Mouse (Mus musculus) gastrocnemius, adult 8-10 months (tissue): ENCODE data around the gene Aptx. TPM values are rescaled to one million over a fixed set of nuclear protein-coding genes. Genes with fewer than 3 reads are reported as not detected.
A peak's percentile ranks its signal among the peaks of the same experiment; 100 is the strongest.

Experiments used
- DNase-seq, 2 experiments: peaks; one replicate each; pipeline ENCODE4 v3.0.0; 2022; ENCODE audit warnings: low spot score in 2 of 2
- total RNA-seq, 4 experiments: library from RNA; stranded (reverse); gene quantifications; 2 replicates each; pipeline ENCODE4 v1.2.4; 2022

Gene Aptx
- total RNA-seq: 10 to 100 TPM; 13.3 to 18.5 (median 16.2) TPM

- DNase-seq: peak; percentile 91 to 92
Observed at GRCm38 (mm10) chr4:40702797-40703709, at the start of gene Aptx. Gene Aptx, minus strand, starts transcription at chr4:40703194.

DNA sequence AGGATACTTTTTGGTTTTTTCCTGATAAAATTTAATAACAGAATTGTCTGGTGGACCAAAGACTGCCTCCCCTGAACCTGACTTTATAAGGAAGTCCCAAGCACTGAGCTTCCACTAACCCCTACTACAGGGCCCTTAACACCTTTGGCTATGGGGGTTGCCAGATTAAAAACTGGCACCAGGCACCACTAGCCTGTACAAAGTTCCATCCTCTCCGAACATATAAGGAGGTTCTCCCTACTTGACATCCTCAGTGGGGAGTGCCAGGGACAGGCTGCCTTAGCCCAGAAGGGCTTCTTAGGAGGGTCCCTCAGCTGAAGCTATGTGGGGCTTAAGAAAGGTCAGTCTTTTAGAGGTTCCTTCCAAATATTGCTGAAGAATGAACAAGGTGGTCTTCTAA, 32.4 kb upstream of the Aptx start:
- no peak for DNase-seq

GRCm38 (mm10) chr4:40731262-40731661, 28.3 kb upstream of the Aptx start:
- no peak for DNase-seq

DNA sequence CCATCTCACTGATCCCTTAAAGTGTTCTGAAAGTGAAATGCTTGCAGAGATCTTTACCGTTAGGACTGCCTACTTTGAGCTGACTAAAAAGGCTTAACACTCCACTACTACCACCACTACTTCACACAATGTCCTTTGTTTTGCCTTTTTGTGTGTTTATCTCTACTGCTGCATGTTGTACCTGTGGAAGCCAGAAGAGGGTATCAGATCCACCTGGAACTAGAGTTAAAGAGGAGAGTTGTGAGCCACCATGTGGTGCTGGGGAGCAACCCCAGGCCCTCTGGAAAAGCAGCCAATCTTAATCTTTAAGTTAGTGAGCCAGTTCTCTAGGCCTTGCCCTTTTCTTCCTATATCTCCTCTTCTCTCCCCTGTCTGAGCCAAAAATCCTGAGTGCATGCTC, 24.3 kb upstream of the Aptx start:
- no peak for DNase-seq

DNA sequence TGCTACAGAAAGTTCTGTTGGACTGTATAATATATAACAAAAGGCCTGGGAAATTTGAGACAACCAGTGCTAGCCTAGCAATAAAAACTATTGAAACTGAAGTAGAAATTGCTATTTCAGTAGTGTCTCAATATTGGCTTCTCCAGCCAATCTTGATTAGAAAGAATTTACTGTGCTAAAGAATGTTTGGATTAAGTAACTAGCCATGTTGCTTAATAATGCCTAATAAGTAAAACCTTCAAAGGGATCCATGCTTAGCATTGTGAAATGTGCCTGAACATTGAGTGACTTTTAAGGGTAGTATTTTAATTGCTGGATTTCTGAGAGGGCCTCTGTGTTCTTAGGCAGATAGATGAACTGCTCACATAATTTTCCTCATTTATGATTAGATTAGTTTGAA, 22.6 kb upstream of the Aptx start:
- no peak for DNase-seq

GRCm38 (mm10) chr4:40725141-40725540, 22.1 kb upstream of the Aptx start:
- DNase-seq: no peak

DNA sequence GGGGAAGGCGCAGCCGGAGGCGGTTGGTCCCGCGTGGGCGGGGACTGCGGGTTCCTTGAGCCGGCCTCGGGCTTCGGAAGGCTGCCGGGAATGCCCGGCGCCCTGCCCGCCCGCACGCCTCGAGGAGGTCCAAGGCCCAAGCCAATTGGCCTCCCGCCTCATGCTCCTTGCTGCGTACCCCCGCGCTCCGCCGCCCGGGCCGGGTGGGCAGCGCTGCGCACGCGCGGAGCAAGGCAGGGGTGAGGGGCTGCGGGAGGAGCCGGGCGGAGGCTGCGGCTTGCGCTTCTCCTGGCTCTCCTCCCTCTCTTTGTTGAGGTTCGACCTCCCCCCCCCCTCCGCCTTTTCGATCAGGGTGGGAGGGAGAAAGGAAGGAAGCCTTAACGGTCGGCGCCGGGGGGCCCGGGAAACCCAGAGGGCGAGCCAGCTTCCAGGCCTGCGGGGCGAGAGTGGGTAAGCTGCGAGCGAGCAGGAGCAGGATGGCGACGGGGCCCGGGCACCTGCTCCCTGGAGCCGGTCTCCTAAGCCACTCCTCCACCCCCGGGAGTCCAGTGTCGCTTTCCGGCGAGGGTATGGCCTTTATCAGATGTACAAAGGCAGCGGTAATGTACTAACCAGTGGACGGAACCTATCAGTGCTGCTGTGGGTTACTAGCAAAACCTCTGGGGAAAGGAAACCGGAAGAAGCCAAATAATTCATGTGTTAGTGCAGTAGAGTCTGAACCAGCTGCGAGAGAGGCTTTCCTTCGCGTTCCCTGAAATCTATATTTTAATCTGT, 19.9 kb upstream of the Aptx start:
- peak; percentile 27 to 38 for DNase-seq

DNA sequence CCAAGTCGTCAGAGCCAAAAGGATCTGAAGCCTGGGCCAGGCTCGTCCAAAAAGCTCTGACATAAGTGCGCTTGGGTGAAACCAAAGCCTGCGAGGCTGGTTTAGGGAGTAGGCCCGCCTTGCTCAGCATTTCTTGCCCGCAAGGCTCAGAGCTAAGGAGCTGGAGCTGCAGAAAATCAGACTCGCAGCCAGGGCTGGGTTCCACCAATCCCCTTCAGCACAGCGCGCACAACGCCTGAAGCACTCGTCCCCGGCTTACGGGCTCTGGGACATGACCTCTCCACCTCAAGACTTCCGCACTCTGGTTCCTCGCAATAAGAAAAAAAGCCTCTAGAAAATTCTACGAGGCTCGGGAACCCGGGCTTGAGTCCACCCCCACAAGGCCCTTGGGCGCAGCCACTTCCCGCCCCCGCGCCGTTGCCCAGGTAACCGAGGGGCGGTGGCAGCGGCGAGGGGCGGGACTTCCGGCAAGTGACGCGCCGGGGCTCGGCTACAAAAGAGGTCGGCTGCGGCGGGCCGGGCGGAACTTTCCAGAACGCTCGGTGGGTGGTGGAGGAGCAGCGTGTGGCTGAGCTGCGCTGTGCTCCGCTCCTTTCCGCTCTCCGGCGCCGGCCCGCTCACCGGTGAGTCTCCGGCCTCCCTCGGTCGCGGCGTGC, 19.1 kb upstream of the Aptx start, which contains the start of gene Dnaja1:
Gene Dnaja1, plus strand, starts transcription at position 140 of the 656 bp plus-strand sequence.
- peak; percentile 93 to 94 for DNase-seq

- DNase-seq: no peak
Observed at GRCm38 (mm10) chr4:40720910-40721309, 17.9 kb upstream of the Aptx start.

DNA sequence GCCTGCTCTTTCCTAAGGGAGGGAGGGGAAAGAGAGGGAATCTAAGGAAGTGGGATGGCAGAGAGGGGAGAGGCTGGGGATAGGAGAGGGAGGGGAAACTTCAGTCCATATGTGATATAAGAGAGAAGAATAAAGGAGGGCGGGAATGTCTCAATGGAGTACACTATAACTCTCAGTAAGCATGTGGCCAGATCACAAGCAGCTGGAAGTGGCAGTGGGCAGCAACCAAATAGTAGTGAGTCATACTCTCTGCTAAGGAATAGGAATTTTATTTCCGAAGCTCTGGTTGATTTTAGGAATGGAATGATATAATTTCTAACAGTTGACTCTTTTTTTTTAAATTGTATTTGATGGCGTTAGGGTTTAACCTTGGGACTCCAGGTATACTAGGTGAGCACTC, 14.1 kb upstream of the Aptx start:
- no peak for DNase-seq

DNA sequence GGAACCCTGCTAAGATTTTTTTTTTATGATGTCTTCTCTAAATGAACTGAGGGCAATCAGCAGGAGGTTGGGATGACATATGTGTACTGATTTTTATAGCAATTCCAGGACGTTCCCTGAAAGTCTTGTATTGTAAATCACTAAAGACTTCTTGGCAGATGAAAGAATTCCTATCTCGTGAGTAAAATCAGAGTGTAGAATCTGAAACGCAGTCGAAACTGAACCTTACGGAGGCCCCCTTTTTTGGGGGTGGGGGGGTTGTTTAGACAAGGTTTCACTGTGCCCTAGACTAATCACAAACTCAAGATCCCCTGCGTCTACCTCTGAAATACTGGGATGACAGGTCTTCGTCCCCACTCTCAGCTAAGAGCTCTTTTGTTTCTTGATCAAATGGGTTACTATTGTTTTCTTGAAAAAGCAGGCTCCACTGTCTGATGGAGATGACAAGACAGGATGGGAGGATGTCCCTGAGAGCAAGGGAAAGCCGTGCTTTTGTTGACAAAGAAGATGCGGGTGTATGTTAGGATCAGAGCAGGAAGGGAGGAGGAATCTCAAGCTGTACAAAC, 799 bp upstream of the Aptx start:
- no peak for DNase-seq

GRCm38 (mm10) chr4:40701796-40702195, 1.2 kb downstream of the Aptx start:
- DNase-seq: no peak

GRCm38 (mm10) chr4:40700216-40700615, 2.8 kb downstream of the Aptx start:
- DNase-seq: no peak

DNA sequence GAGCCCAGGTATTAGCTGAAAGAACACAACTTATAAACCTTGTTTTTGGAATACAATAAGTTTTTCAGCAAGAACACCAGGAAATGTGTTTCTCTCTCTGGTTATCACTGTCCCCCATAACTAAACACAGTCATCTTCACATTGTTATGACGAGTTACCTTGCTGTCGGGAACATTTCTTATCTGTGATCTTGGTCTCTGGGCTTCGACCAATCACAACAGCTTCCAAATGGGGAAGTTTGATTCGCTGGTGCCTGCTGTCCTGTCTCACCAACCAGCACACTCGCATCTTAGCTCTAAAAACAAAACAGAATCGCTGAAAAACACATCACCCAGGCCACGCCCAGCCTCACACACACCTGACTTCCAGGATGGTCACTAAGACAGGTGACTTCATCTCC, 5.9 kb downstream of the Aptx start:
- DNase-seq: no peak

GRCm38 (mm10) chr4:40691100-40691499, 11.9 kb downstream of the Aptx start:
- no peak for DNase-seq

- no peak for DNase-seq
Observed at GRCm38 (mm10) chr4:40683306-40683705, 19.7 kb downstream of the Aptx start.

DNA sequence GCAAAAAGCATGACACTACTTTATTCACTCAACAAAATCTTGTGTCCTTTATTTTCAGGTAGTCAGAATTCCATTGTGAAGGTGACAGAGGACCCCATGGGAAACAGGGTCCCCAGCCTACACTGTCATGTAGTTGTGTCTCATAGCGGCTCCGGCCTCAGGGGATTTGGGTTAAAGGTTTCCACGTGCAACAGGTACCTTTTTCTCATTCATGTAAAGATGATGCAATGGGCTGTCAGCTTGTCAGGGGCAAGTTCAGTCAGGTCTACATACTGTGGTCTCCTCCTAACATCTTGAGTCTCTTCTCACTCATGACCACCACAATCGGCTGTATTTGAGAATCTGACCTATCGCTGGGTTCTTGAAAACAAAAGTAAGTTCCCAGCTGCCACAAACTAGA, 20.6 kb downstream of the Aptx start:
- no peak for DNase-seq

- DNase-seq: no peak
Observed at GRCm38 (mm10) chr4:40681908-40682307, 21.1 kb downstream of the Aptx start.

DNA sequence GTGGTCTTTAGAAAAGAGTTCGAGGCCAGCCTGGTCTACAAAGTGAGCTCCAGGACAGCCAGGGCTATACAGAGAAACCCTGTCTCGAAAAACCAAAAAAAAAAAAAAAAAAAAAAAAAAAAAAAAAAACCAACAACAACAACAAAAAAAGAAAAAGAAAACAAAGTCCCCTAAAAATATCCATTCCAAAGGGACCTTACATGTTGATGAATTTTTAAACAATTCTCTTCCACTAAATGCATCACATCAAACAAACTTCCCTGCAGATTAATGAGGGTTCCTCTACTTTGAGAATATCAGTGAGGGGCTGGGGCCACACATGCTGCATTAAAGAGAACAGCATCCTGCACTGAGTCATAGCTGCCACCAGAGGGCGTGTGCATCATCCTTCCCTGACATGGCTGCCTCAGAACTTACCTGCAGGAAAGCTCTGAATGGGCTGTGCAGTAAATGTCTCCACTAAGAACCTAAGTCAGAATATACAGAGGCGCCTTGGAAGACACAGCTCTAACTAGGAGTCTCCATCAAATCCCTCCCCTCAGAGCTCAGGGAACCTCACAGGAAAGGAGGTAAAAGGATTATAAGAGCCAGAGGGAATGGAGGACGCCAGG, 22.6 kb downstream of the Aptx start:
- DNase-seq: no peak

GRCm38 (mm10) chr4:40677132-40677531, 25.9 kb downstream of the Aptx start:
- no peak for DNase-seq

GRCm38 (mm10) chr4:40676338-40676737, 26.7 kb downstream of the Aptx start:
- no peak for DNase-seq
